Mouse (Mus musculus): ENCODE measurements around the gene Zfhx3. TPM values are rescaled to one million over a fixed set of nuclear protein-coding genes. Genes with fewer than 3 reads are reported as not detected.

Gene Zfhx3
- polyA plus RNA-seq, 1 experiment, result 14.0 TPM

DNA sequence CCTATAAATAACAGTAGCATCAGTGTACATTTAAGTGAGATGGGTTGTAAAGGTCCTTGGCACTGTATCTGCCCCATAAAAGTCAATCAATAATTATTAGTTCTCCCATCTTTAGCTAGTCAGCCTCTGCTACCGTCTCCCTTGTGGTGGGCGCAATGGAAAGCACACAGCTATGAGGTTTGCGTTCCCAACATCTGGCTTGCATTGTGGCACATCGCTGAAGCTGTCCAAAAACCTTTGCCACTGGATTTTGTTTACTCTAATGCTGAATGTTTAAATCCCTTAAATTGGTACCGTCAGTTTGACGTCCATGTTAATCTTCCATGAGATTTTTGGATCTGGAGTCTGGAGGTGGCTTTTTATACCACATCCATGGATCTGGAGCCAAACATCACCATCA is 428.3 kb downstream of the Zfhx3 start:
- no peaks in the 10 kb centered on the region; the same call in 1 of the 2 replicates for H3K9me3 ChIP-seq (replicated peaks; ENCODE audit: control insufficient read depth, insufficient read depth, low read length, poor library complexity, severe bottlenecking)
- TF ChIP-seq EP300 (IDR thresholded peaks at IDR 0.05; ENCODE audit: insufficient read depth, low read depth, low read length), result no peak
- no peak for TF ChIP-seq POLR2A (IDR thresholded peaks at IDR 0.05; ENCODE audit: insufficient read depth, low read length)
- no peak for TF ChIP-seq CTCF (IDR thresholded peaks at IDR 0.05; ENCODE audit: low read depth, low read length)
- H3K27me3 ChIP-seq (ENCODE audit: control insufficient read depth, insufficient read depth, low read length, poor library complexity, severe bottlenecking), result no peaks in the 10 kb centered on the region; the same call in 1 of the 2 replicates
- no peak overlapping the region for H3K9ac ChIP-seq (ENCODE audit: low read depth, poor library complexity, severe bottlenecking)
- H3K4me3 ChIP-seq (ENCODE audit: low read depth, low read length), result no peak overlapping the region
- no peaks in the 10 kb centered on the region for H3K4me1 ChIP-seq (ENCODE audit: control insufficient read depth, insufficient read depth, low read length)
- H3K36me3 ChIP-seq (ENCODE audit: control insufficient read depth, insufficient read depth, low read length, poor library complexity, severe bottlenecking), result no peaks in the 10 kb centered on the region
- H3K27ac ChIP-seq (ENCODE audit: insufficient read depth, low read length), result no peak overlapping the region

DNA sequence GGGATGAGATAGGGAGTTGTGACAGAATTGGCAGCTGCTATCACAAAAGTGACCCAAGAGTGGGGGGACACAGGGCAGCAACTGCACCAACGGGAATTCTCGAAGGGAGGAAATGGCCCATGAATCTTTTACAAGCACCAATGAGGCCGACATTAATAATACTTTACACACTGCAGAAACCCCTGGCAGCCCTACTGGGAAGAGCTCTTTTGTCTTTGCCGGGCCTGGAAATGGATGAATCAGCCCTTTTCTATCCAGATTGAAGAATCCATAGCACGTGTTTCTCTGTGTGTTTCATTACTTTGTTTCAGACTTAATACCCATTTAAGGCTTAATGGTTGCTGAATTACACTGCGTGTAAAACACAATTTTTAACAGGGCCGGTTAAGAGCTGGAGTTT is 430.6 kb downstream of the Zfhx3 start:
- Histone ChIP-seq H3K4me3 (ENCODE audit: low read depth, low read length) (no peak overlapping the region), H3K4me1 (ENCODE audit: control insufficient read depth, insufficient read depth, low read length) (no peaks in the 10 kb centered on the region), H3K27ac (ENCODE audit: insufficient read depth, low read length) (no peak overlapping the region)

DNA sequence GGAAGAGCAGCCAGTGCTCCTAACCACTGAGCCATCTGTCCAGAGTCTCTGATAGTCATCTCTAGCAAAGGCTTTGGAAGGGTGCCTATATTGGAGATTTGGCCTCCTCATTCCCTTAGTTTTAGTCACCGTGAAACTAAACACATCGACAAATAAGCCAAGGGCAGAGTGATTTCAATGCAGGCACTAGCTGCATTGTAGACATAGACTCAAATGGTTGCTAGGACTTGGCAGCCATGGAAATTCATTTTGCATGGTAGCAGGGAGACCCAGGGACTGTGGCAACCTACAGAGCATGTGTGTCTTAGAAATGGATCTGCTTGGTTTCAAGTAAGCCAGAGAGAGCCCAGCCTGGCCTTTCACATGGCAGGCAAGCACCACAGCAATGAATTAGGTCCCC is 435.6 kb downstream of the Zfhx3 start:
- no peak overlapping the region for H3K4me3 ChIP-seq (ENCODE audit: low read depth, low read length)
- no peaks in the 10 kb centered on the region for H3K36me3 ChIP-seq (ENCODE audit: control insufficient read depth, insufficient read depth, low read length, poor library complexity, severe bottlenecking)
- no peak overlapping the region for H3K27ac ChIP-seq (ENCODE audit: insufficient read depth, low read length)
- 0 out of 2 replicates have a peak, but pooled peaks cover 4% of the 10 kb centered on the region for H3K9me3 ChIP-seq (replicated peaks; ENCODE audit: control insufficient read depth, insufficient read depth, low read length, poor library complexity, severe bottlenecking)
- H3K4me1 ChIP-seq (ENCODE audit: control insufficient read depth, insufficient read depth, low read length), result no peaks in the 10 kb centered on the region
- H3K27me3 ChIP-seq (ENCODE audit: control insufficient read depth, insufficient read depth, low read length, poor library complexity, severe bottlenecking), result no peaks in the 10 kb centered on the region; the same call in 1 of the 2 replicates
- no peak overlapping the region for H3K9ac ChIP-seq (ENCODE audit: low read depth, poor library complexity, severe bottlenecking)
- no peak for TF ChIP-seq CTCF (IDR thresholded peaks at IDR 0.05; ENCODE audit: low read depth, low read length)
- TF ChIP-seq EP300 (IDR thresholded peaks at IDR 0.05; ENCODE audit: insufficient read depth, low read depth, low read length), result no peak
- no peak for TF ChIP-seq POLR2A (IDR thresholded peaks at IDR 0.05; ENCODE audit: insufficient read depth, low read length)

More for the DNA sequence above, 430.6 kb downstream of the Zfhx3 start:
- TF ChIP-seq EP300 (IDR thresholded peaks at IDR 0.05; ENCODE audit: insufficient read depth, low read depth, low read length) (no peak), POLR2A (IDR thresholded peaks at IDR 0.05; ENCODE audit: insufficient read depth, low read length) (no peak), CTCF (IDR thresholded peaks at IDR 0.05; ENCODE audit: low read depth, low read length) (no peak)
- Histone ChIP-seq H3K9me3 (replicated peaks; ENCODE audit: control insufficient read depth, insufficient read depth, low read length, poor library complexity, severe bottlenecking) (no peaks in the 10 kb centered on the region; the same call in 1 of the 2 replicates), H3K27me3 (ENCODE audit: control insufficient read depth, insufficient read depth, low read length, poor library complexity, severe bottlenecking) (no peaks in the 10 kb centered on the region; the same call in 1 of the 2 replicates), H3K9ac (ENCODE audit: low read depth, poor library complexity, severe bottlenecking) (no peak overlapping the region), H3K36me3 (ENCODE audit: control insufficient read depth, insufficient read depth, low read length, poor library complexity, severe bottlenecking) (no peaks in the 10 kb centered on the region)

DNA sequence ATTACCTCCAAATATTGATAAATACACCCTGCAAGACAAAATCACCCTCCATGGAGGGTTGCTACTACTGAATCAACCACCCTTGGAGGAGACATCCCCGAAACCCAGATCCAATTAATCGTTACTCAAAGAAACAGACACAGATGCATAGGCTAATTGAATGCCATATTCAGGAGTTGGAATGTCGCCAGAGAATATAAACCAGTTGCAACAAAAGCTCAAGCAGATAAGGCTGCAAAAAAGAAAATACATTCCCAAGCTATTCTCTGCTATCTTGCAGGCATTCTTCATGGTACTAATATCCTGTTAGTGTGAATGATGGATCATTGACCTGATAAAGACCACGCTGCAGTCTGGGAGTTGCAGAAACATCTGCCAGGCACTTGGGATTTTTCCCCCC is 440.7 kb downstream of the Zfhx3 start:
- H3K9me3 ChIP-seq (replicated peaks; ENCODE audit: control insufficient read depth, insufficient read depth, low read length, poor library complexity, severe bottlenecking), result 0 out of 2 replicates have a peak, but pooled peaks cover 4% of the 10 kb centered on the region

DNA sequence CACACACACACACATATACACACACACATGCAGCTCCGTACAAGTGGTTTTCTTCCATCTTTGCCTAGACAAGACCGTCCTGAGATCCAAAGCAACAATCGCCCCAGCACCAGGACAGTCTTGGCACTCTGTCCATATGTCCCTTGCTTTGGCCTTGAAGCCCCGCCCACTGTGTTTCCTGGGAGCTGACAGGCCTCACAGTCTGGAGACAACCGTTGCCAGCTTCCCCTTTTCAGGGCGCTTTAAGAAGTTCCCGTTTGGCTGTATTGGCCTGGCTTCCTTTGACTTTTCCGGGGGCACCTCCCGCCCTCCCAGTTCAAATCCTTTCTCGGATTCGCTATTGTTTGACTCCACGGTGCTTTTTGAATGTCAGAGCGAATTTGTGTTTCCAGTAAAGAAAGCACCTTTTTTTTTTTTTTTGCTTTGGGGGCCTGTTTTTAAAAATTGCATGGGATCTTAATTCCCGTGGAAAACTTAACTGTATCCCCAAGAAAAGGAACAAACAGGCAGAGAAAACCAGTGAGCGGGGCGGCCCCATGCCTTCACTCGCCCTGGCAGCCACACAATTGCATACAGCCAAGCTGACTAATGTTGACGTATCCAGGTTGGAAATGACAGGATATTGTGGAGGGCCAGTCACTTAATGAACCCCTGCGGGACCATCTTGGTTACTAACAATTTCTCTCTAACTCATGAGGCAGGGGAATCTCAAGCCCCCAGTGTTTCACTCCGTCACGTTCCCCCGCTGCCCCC is 444.9 kb downstream of the Zfhx3 start:
- no peak overlapping the region for H3K27ac ChIP-seq (ENCODE audit: insufficient read depth, low read length)
- peak overlapping the region; percentile 35 for H3K4me3 ChIP-seq (ENCODE audit: low read depth, low read length)

More for the DNA sequence above, 440.7 kb downstream of the Zfhx3 start:
- no peak overlapping the region for H3K9ac ChIP-seq (ENCODE audit: low read depth, poor library complexity, severe bottlenecking)
- no peak overlapping the region for H3K27ac ChIP-seq (ENCODE audit: insufficient read depth, low read length)
- H3K4me1 ChIP-seq (ENCODE audit: control insufficient read depth, insufficient read depth, low read length), result no peaks in the 10 kb centered on the region
- no peaks in the 10 kb centered on the region for H3K36me3 ChIP-seq (ENCODE audit: control insufficient read depth, insufficient read depth, low read length, poor library complexity, severe bottlenecking)
- TF ChIP-seq POLR2A (IDR thresholded peaks at IDR 0.05; ENCODE audit: insufficient read depth, low read length) (no peak), EP300 (IDR thresholded peaks at IDR 0.05; ENCODE audit: insufficient read depth, low read depth, low read length) (no peak)
- no peak overlapping the region for H3K4me3 ChIP-seq (ENCODE audit: low read depth, low read length)
- no peaks in the 10 kb centered on the region for H3K27me3 ChIP-seq (ENCODE audit: control insufficient read depth, insufficient read depth, low read length, poor library complexity, severe bottlenecking)

DNA sequence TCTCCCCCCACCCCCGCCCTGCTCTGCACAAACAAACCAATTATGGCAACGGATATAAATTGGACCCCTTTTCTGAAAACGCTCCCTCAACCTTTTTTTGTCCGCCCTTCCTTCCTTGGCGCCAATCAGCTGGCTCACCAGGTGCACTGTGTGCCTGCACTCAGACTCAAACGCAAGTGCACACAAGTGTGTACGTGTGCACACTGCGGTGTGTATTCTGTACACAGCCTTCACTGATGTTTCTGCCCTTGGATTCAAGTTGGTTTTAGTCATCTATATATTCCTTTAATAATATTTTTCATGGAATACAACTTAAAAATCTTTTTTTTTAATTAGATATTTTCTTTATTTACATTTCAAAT is 445.4 kb downstream of the Zfhx3 start:
- peak overlapping the region; percentile 30; the same call in 1 of the 2 replicates for H3K9ac ChIP-seq (ENCODE audit: low read depth, poor library complexity, severe bottlenecking)
- no peaks in the 10 kb centered on the region for H3K4me1 ChIP-seq (ENCODE audit: control insufficient read depth, insufficient read depth, low read length)
- H3K9me3 ChIP-seq (replicated peaks; ENCODE audit: control insufficient read depth, insufficient read depth, low read length, poor library complexity, severe bottlenecking), result no peaks in the 10 kb centered on the region
- no peaks in the 10 kb centered on the region for H3K36me3 ChIP-seq (ENCODE audit: control insufficient read depth, insufficient read depth, low read length, poor library complexity, severe bottlenecking)
- H3K4me3 ChIP-seq (ENCODE audit: low read depth, low read length), result peak overlapping the region; percentile 43
- TF ChIP-seq POLR2A (IDR thresholded peaks at IDR 0.05; ENCODE audit: insufficient read depth, low read length) (no peak), EP300 (IDR thresholded peaks at IDR 0.05; ENCODE audit: insufficient read depth, low read depth, low read length) (no peak), CTCF (IDR thresholded peaks at IDR 0.05; ENCODE audit: low read depth, low read length) (no peak)
- no peaks in the 10 kb centered on the region for H3K27me3 ChIP-seq (ENCODE audit: control insufficient read depth, insufficient read depth, low read length, poor library complexity, severe bottlenecking)
- no peak overlapping the region for H3K27ac ChIP-seq (ENCODE audit: insufficient read depth, low read length)

More for the DNA sequence above, 444.9 kb downstream of the Zfhx3 start:
- Histone ChIP-seq H3K9me3 (replicated peaks; ENCODE audit: control insufficient read depth, insufficient read depth, low read length, poor library complexity, severe bottlenecking) (no peaks in the 10 kb centered on the region), H3K36me3 (ENCODE audit: control insufficient read depth, insufficient read depth, low read length, poor library complexity, severe bottlenecking) (no peaks in the 10 kb centered on the region), H3K27me3 (ENCODE audit: control insufficient read depth, insufficient read depth, low read length, poor library complexity, severe bottlenecking) (no peaks in the 10 kb centered on the region), H3K9ac (ENCODE audit: low read depth, poor library complexity, severe bottlenecking) (peak overlapping the region; percentile 30; the same call in 1 of the 2 replicates), H3K4me1 (ENCODE audit: control insufficient read depth, insufficient read depth, low read length) (no peaks in the 10 kb centered on the region)
- TF ChIP-seq CTCF (IDR thresholded peaks at IDR 0.05; ENCODE audit: low read depth, low read length) (no peak), POLR2A (IDR thresholded peaks at IDR 0.05; ENCODE audit: insufficient read depth, low read length) (no peak), EP300 (IDR thresholded peaks at IDR 0.05; ENCODE audit: insufficient read depth, low read depth, low read length) (no peak)
